In the genomic region with DNA sequence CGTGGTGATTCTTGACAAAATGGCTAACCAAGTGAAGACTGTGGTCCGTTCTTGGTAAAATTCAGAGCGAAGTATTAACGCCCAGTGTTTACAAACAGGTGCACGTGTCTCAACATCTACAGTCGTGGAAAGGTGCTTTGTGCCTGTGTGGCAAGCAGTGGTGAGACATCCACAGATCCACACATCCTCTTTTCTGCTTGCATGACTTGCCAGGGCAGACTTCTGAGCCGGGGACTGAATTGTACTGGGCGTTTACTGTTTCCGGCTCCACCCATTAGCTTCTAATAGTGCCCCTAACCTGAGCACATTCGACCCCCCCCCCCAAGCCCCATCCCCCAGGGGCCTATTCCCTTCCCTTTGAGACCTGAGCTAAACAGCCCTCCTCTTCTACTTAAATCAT, we compare ENCODE assay signal across 29 mouse cellular contexts. TPM values are rescaled to one million over a fixed set of nuclear protein-coding genes. Genes with fewer than 3 reads are reported as not detected.
DNase-seq lines count a peak whose midpoint lies in the region; ATAC-seq and TF ChIP-seq lines count a peak whose summit lies in the region.
"Had no signal": no experiment of that assay in that cellular context is flagged by ENCODE, and none has a peak within 500 bp of the region (broad histone marks: within the 10 kb centered on the region; RNA-seq: fewer than 3 reads in every experiment).

No protein-coding gene starts in this region.

- no peak overlapping the region for H3K9ac ChIP-seq in forebrain, embryonic 11.5 days (ENCODE audit: low read length)
- H3K9ac ChIP-seq in forebrain, embryonic 13.5 days, result no peak overlapping the region
- H3K9ac ChIP-seq in ES-Bruce4 (ENCODE audit: low read depth, poor library complexity, severe bottlenecking), result no peak overlapping the region
- H3K9ac ChIP-seq: embryonic facial prominence, embryonic 13.5 days; forebrain, postnatal 0 days; heart, embryonic 13.5 days; hindbrain, embryonic 14.5 days had no signal

- no peak for TF ChIP-seq POLR2A in ES-Bruce4 (IDR thresholded peaks at IDR 0.05; ENCODE audit: insufficient read depth, low read length)

- H3K27ac ChIP-seq in forebrain, embryonic 11.5 days (ENCODE audit: low read depth, low read length), result no peak overlapping the region
- no peak overlapping the region for H3K27ac ChIP-seq in forebrain, embryonic 13.5 days
- H3K27ac ChIP-seq in ES-Bruce4 (ENCODE audit: insufficient read depth, low read length), result peak overlapping the region; percentile 25
- H3K27ac ChIP-seq: embryonic facial prominence, embryonic 10.5 days; embryonic facial prominence, embryonic 13.5 days; gastrocnemius, adult 2 months; heart, embryonic 10.5 days; heart, embryonic 13.5 days; hindbrain, embryonic 14.5 days; hindbrain, postnatal 0 days had no signal

- no peak overlapping the region for H3K4me3 ChIP-seq in forebrain, embryonic 11.5 days (ENCODE audit: low read depth, low read length)
- H3K4me3 ChIP-seq in forebrain, embryonic 13.5 days, result no peak overlapping the region
- H3K4me3 ChIP-seq in ES-Bruce4 (ENCODE audit: low read depth, low read length), result no peak overlapping the region
- H3K4me3 ChIP-seq: embryonic facial prominence, embryonic 10.5 days; embryonic facial prominence, embryonic 13.5 days; gastrocnemius, adult 2 months; heart, embryonic 10.5 days; heart, embryonic 13.5 days had no signal

- peak; percentile 36 for DNase-seq in forebrain, embryonic 11.5 days (ENCODE audit: low spot score)
- peak; percentile 62 for DNase-seq in R1 (ENCODE audit: low read depth, low spot score)
- no peak for DNase-seq in urinary bladder, postnatal 36 days (ENCODE audit: low spot score in 2 of 2)
- no peak for DNase-seq in urinary bladder, adult 18-20 months (ENCODE audit: low spot score in 2 of 2)
- DNase-seq: adrenal gland, postnatal 10 days; adrenal gland, postnatal 36 days; B cell, adult 2 months; cerebellum, adult 18-20 months; cerebellum, adult 9-10 months; cerebellum, postnatal 14 days; forebrain, postnatal 0 days; gastrocnemius, adult 2 months; gastrocnemius, postnatal 14 days; heart, adult 18-20 months; heart, postnatal 14 days; heart, postnatal 4 days had no signal

- no peak for TF ChIP-seq CTCF in ES-Bruce4 (IDR thresholded peaks at IDR 0.05; ENCODE audit: low read depth, low read length)

- WGBS in forebrain, embryonic 11.5 days, result 82% methylated on average over 10 of the region's 10 CpGs
- 81% methylated on average over 10 of the region's 10 CpGs for WGBS in forebrain, embryonic 13.5 days

- no peaks in the 10 kb centered on the region for H3K36me3 ChIP-seq in forebrain, embryonic 11.5 days (ENCODE audit: control insufficient read depth, insufficient read depth, low read length)
- no peaks in the 10 kb centered on the region for H3K36me3 ChIP-seq in forebrain, embryonic 13.5 days (ENCODE audit: poor library complexity, severe bottlenecking)
- H3K36me3 ChIP-seq in ES-Bruce4 (ENCODE audit: control insufficient read depth, insufficient read depth, low read length, poor library complexity, severe bottlenecking), result 0 out of 2 replicates have a peak, but pooled peaks cover 2% of the 10 kb centered on the region
- H3K36me3 ChIP-seq: embryonic facial prominence, embryonic 10.5 days; embryonic facial prominence, embryonic 13.5 days; heart, embryonic 10.5 days; heart, embryonic 13.5 days had no signal

- no peaks in the 10 kb centered on the region for H3K9me3 ChIP-seq in forebrain, embryonic 11.5 days (ENCODE audit: control insufficient read depth, low read length)
- H3K9me3 ChIP-seq in forebrain, embryonic 13.5 days (replicated peaks), result no peaks in the 10 kb centered on the region
- H3K9me3 ChIP-seq in ES-Bruce4 (replicated peaks; ENCODE audit: control insufficient read depth, insufficient read depth, low read length, poor library complexity, severe bottlenecking), result no peaks in the 10 kb centered on the region
- H3K9me3 ChIP-seq: embryonic facial prominence, embryonic 10.5 days; embryonic facial prominence, embryonic 13.5 days; heart, embryonic 10.5 days; heart, embryonic 13.5 days had no signal

- no peaks in the 10 kb centered on the region for H3K4me1 ChIP-seq in forebrain, embryonic 11.5 days (replicated peaks; ENCODE audit: control insufficient read depth, insufficient read depth, low read length)
- peaks cover 5% of the 10 kb centered on the region; the same call in 1 of the 2 replicates for H3K4me1 ChIP-seq in forebrain, embryonic 13.5 days
- H3K4me1 ChIP-seq in ES-Bruce4 (ENCODE audit: control insufficient read depth, insufficient read depth, low read length), result peaks cover 5% of the 10 kb centered on the region
- H3K4me1 ChIP-seq: heart, embryonic 10.5 days; heart, embryonic 13.5 days had no signal

- no peaks in the 10 kb centered on the region for H3K27me3 ChIP-seq in forebrain, embryonic 11.5 days (ENCODE audit: control insufficient read depth, insufficient read depth, low read length)
- no peaks in the 10 kb centered on the region for H3K27me3 ChIP-seq in forebrain, embryonic 13.5 days
- H3K27me3 ChIP-seq in ES-Bruce4 (ENCODE audit: control insufficient read depth, insufficient read depth, low read length, poor library complexity, severe bottlenecking), result no peaks in the 10 kb centered on the region
- H3K27me3 ChIP-seq: CH12.LX; embryonic facial prominence, embryonic 13.5 days had no signal

- TF ChIP-seq EP300 in ES-Bruce4 (IDR thresholded peaks at IDR 0.05; ENCODE audit: insufficient read depth, low read depth, low read length), result no peak

- H3K4me2 ChIP-seq in forebrain, embryonic 11.5 days (ENCODE audit: low read depth, low read length, severe bottlenecking), result no peak overlapping the region
- no peak overlapping the region for H3K4me2 ChIP-seq in forebrain, embryonic 13.5 days
- H3K4me2 ChIP-seq: embryonic facial prominence, embryonic 13.5 days; heart, embryonic 13.5 days; hindbrain, embryonic 14.5 days had no signal

- ATAC-seq in forebrain, embryonic 11.5 days (replicated peaks; ENCODE audit: low FRiP score), result no peak
- ATAC-seq in forebrain, embryonic 13.5 days, result no peak
- ATAC-seq in megakaryocyte, adult 5-6 weeks (ENCODE audit: poor library complexity, severe bottlenecking), result peak; percentile 87
- ATAC-seq: forebrain, embryonic 14.5 days; forebrain, postnatal 0 days; hindbrain, postnatal 0 days; inflammation-experienced regulatory T-cells, adult 6 months; intestine, embryonic 16.5 days had no signal

RNA-seq across cellular contexts. Expression of a gene that starts 34.6 kb away (rescaled TPM):
- 17.9 and 20.8 TPM in 2 replicates for polyA plus RNA-seq in forebrain, embryonic 11.5 days (2014; fragmentation: Nextera tagmentation; extraction: Ambion mirVana)
- polyA plus RNA-seq in forebrain, embryonic 13.5 days (2015; fragmentation: Nextera tagmentation; extraction: Ambion mirVana), result 44.4 and 45.2 TPM in 2 replicates
- polyA plus RNA-seq in ES-Bruce4 (2011; ENCODE audit: insufficient read depth, insufficient read length, low read depth, missing spikeins), result 83.0 TPM in 2 replicates
- 2.0 and 3.0 TPM in 2 replicates for total RNA-seq in megakaryocyte, adult 5-6 weeks (2015)
- 2.3 and 3.5 TPM in 2 replicates for total RNA-seq in megakaryocyte, adult 5-6 weeks (2017)

Comparison
In these comparisons a context has a peak if more than half of its experiments do, and no peak if none do; other contexts are left out.
1. DNase-seq: peak in forebrain, embryonic 11.5 days (single experiment) and R1 (single experiment); none in urinary bladder, postnatal 36 days (0 of 2) and urinary bladder, adult 18-20 months (0 of 2).